Mouse (Mus musculus) layer of hippocampus, postnatal 14 days (tissue): ENCODE measurements at regions not wholly inside any gene's neighbourhood (a gene's known extent, or its start where the extent isn't known, plus 50 kb on each side); places are given as distances from the start of the nearest gene placed in this dataset.

Source experiments
- DNase-seq, 2 experiments: peaks; one replicate each; pipeline ENCODE4 v3.0.0; 2021 to 2022; ENCODE audit warnings: low spot score in 2 of 2, mixed read lengths in 1 of 2

DNA sequence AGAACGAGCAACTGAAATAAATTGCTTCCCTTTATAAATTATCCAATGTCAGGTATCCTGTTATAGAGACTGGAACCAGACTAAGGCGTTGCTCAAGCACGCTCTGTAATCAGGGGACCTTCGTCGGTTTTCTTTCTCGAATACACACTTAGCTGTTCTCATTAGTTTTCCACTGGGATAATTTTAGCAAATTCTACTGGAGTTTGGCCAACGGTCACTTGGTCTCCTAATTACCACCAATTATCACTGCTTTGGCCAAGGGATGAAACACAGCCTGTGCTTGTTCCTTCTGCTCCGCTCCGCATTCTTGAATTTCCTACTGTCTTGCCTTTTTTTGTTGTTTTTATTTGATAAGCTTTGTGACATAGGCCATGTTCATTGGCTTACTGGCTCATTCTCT lies 191.1 kb upstream of the Topaz1 start:
- DNase-seq, result no peak

DNA sequence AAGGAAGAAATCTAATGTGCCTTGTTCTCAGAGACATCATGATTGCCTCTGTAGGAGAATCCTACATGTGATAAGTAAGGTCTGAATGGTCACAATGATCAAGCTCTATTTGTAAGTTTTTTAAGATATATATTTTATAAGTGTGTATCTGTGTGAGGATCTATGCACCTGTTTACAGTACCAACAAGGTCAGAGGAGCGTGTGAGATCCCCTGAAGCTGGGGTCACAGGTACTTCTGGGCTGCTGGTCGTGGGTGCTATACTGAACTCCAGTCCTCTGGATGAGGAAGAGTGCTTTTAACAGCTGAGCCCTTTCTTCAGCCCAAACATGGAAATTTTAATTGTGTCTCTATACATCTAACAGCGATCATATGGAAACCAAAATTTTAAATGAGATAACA lies 181.1 kb upstream of the Topaz1 start:
- DNase-seq, result no peak

DNA sequence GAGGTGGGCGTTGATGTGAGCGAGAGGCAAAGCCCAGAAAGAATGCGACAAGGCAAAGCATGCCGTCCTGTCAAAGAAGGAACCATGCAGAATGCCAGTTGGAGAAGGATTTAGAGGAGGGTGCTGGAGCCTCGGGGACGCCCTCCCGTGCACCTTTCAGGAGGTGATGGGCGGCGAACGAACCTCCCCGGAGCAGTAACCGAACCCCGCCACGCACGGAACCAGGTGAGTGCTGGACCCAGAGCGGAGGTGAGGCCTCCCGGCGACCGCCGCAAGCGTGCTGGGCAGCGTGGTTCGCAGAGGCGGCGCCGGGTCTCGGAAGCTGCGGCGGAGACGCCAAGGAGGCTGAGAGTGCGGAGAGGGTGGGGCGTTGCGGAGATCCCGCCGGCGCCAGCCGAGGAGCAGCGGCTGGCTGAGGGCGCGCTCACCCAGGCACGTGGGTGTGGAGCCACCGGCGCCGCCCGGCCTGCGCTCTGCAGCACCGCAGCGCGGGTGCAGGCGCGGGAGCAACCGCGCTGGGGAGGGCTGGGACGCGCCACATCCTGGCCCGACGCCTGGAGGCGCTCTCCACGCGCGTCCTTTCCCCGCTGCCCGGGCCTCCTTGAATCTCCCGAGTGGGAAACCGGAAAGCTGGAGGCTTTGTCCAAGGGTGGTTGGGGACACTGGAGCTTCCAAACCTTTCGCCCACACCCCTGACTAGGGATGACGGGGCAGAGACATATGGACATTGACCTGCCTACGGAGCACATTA lies 178.3 kb upstream of the Topaz1 start:
- peak in 1 of 2 experiments; percentile 54 for DNase-seq

DNA sequence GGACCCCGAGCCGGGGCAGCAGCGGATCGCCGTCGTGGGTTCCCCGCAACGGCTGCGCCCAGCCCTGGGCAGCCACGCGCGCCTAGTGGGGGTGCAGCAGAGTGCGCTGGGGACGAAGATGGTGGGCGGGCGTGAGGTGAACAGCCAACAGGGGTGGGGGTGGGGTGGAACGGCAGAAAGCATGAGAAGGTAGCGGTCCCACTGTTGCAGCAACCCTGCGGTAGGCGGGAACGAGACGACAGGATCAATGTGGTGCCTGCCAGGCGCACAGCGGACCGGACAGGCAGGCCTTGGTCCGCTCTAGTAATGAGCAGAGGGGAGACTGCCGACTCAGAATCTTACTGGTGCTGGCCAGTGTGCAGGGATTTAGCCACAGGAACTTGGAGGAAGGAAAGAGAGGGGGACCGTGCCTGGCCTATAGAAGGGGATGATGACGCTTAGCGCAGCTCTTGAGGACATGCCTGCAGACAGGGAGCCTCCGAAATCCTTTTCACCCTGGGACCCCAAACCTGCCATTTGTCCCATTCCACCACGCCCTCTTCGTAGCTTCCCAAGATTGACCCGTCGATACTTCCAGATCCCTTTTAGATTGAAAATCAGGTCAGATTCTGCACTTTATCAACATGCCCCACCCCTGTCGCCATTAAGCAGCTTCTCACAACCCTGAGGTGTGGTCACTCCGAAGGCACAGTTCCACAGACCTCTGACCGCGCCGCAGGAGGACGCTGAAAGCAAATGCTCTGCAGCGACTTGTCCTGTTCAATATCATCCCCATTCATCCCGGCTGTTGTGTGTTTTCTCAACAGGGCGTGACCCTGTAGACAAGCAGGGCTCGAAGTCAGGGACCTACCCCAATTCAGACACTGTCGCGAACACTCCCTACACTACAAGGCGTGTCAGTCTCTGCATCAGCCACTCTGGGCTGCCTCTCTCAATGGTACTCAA lies 177.4 kb upstream of the Topaz1 start:
- DNase-seq, result no peak

- DNase-seq, result no peak
Measured at GRCm38 (mm10) chr9:122571001-122571400, 176.1 kb upstream of the Topaz1 start.

DNA sequence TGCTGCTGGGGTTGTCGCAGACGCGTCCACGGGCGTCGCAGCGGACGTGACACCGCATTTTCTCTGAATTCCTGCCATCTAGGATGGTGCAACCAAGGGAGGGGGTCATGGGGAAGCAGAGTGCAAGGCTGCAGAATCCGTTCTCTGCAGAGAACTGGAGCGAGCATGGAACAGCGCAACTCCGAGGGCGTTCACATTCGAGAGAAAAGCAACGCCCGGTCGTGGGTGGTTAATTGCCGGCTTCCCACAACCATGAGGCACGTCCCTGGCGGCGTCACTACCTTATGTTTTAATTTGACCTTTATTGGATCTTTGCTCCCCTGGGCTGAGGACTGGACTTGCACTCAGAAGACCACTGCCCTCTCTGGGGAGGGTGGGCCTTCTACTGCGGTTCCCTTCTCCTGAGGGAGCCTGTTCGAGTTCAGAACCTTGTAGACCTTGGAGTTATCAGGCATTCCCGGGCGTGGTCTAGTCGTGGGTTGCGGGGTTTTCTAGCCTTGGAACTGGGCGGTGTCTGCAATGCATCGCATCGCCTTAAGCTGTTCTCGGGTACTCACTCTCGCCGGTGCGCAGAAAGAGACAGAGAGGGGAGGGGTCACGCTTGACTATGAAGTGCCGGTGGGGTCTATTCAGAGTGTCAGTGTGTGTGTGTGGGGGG lies 175.6 kb upstream of the Topaz1 start:
- no peak for DNase-seq

GRCm38 (mm10) chr9:122572060-122572835 lies 174.9 kb upstream of the Topaz1 start:
- DNase-seq, result peak; percentile 88 to 94

GRCm38 (mm10) chr9:122572836-122573267 lies 174.3 kb upstream of the Topaz1 start:
- DNase-seq, result no peak

DNA sequence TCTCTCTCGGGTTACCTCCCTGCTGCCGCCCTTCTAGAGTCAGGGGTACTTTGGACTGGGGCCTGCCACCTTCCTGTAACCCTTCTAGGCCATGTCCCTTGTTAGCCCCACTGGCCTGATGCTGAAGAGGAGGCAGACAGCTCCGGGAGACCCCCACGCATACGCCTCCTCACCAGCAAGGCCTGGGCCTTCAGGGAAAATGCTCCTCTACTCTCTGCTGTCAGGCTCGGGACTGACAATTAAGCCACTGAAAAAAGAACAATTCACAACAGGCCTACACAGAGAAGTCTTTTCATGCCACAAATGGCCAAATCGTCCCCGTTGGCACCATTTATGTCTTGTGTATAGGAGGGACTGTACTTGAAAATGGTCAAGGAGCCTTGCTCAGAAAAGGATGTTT lies 161.9 kb upstream of the Topaz1 start:
- DNase-seq, result no peak

DNA sequence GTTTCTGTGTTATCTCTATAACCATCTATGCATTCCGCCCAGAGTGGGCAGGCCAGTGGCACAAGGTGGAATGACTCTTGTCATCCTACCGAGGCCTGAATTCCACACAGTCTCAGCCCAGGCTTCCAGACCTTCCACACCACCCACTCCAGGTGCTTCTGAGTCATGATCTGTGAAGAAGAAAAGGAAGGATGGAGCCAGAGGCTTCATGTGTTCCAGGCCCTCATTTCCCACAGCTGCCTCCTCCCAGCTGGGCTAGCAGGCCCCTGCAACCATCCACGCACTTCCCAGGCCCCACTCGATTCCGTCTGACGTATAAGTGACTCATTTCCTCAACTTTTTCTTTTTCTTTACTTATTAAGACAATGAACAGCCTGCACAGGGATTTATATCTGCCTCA lies 160.7 kb upstream of the Topaz1 start:
- peak in 1 of 2 experiments; percentile 7 for DNase-seq

DNA sequence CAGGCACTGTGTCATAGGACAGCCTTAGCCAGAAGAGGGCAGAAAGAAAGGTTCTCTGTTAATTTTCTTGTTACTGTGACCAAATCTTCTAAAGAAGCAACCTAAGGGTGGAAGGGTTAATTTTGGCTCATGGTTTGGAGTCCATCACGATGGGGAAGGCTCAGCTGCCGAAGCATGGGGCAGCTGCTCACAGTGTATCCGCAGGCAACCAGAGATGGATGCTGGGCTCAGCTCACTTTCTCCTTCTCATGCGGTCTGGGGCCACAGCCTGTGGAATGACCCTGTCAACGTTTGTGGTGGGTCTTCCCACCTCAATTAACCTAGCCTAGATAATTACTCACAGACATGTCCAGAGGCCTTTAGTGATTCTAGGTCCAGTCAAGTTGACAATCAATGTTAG lies 160.2 kb upstream of the Topaz1 start:
- DNase-seq, result no peak

DNA sequence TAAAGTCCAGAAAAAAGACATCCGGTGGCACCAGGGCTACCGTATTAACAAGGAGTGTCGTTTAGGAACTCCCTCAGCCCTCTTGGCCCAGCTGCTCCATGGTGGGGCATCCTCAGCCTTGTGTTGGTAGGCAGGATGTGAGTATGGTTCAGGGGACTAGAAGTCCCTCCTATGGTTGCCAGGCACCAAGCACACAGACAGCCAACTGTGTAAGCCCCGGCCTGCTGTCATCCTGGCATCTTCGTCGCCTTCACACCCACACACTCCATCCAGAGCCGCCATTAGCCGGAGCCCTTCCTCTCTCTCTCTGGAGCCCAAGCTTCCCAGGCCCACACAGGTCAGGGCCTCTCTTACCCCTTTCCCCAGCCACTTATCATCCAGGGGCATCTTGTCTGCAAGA lies 158.9 kb upstream of the Topaz1 start:
- peak in 1 of 2 experiments; percentile 49 for DNase-seq

- no peak for DNase-seq
Measured at GRCm38 (mm10) chr9:122592820-122593615, 154.1 kb upstream of the Topaz1 start.

GRCm38 (mm10) chr9:122595120-122595943 lies 151.8 kb upstream of the Topaz1 start:
- no peak for DNase-seq

GRCm38 (mm10) chr9:122603106-122603505 lies 144.0 kb upstream of the Topaz1 start:
- no peak for DNase-seq

GRCm38 (mm10) chr9:122609616-122610015 lies 137.5 kb upstream of the Topaz1 start:
- DNase-seq, result no peak

DNA sequence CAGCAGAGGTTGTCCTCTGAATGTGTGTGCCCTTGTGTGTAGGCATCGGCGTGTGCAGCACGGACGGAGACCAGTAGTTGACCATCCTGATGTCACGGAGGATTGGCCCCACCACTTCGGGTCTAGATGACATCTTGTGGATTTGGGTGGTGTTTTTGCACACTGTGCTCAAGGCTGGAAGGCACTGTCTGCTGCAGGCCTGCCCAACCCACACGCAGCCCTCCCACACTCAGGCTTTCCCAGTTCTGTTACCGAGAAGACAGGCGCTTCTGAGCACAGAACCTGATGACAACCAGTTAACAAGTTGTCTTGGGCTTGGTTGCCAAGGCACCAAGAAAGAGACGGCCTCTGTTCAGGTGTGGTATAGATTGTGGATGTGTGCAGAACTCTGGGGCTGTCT lies 136.2 kb upstream of the Topaz1 start:
- DNase-seq, result peak in 1 of 2 experiments; percentile 70

DNA sequence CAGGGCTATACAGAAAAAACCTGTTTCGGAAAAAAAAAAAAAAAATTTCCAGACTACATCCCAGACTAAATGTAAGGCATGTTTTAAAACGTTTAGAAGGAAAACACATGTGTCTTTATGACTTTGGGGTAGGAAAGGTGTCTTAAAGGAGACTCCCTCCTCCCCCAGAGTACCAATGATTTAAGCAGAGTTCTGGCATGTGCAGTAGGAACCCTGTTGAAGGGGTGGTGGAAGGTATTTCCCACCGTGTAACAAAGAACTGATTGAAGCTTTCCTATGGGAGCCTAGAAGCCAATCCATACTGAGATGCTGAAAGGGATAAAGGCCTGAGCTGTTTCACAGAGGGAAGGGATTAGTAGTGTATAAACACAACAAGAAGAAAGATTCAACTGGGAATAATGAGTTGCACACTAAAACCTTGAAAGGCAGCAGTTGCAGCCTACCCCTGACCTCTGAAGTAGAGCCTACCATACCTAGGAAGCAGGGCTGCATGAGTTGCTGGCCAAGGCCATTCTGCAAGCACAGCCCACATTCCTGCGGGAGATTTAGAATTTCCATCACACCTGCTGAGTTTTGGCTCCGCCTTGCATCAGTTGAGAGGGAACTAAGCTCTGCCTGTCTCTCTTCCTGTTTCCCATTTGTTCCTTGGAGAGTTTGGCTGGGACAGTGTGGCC lies 132.4 kb upstream of the Topaz1 start:
- DNase-seq, result no peak

GRCm38 (mm10) chr9:122615351-122615750 lies 131.8 kb upstream of the Topaz1 start:
- DNase-seq, result no peak
